Mouse (Mus musculus): Measurements from ENCODE around the gene Pusl1. TPM values are rescaled to one million over a fixed set of nuclear protein-coding genes. Genes with fewer than 3 reads are reported as not detected.

Gene Pusl1
- 6.6 TPM for polyA plus RNA-seq (2015; fragmentation: Illumina TruSeq; extraction: RNeasy Lipid Tissue Mini Kit (QIAGEN cat#74804); ENCODE audit: insufficient read depth, low read depth, low replicate concordance)

GRCm38 (mm10) chr4:155891551-155892001, at the start of gene Pusl1, which contains the start of gene Acap3:
Gene Pusl1 (minus strand): TSS chr4:155891781.
Gene Acap3 (plus strand): TSS chr4:155891822.

GRCm38 (mm10) chr4:155869317-155870033, 22.1 kb downstream of the Pusl1 start, which contains the start of the genes Cptp and Ints11:
Gene Cptp (minus strand): TSS chr4:155869440.
Gene Ints11 (plus strand): TSS chr4:155869546.

GRCm38 (mm10) chr4:155863001-155863400, 28.6 kb downstream of the Pusl1 start, which contains the start of gene Tas1r3:
Gene Tas1r3 (minus strand): TSS chr4:155863362.

GRCm38 (mm10) chr4:155846871-155847578, 44.6 kb downstream of the Pusl1 start, which contains the start of gene Dvl1:
Gene Dvl1 (plus strand): TSS chr4:155847402.

GRCm38 (mm10) chr4:155839483-155839910, 52.1 kb downstream of the Pusl1 start, which contains the start of gene Mxra8:
Gene Mxra8 (plus strand): TSS chr4:155839680.

Other genes with a start within 250 kb of the Pusl1 start
- gene Gm10563, start 246.4 kb downstream of the Pusl1 start, polyA plus RNA-seq (2015; fragmentation: Illumina TruSeq; extraction: RNeasy Lipid Tissue Mini Kit (QIAGEN cat#74804); ENCODE audit: insufficient read depth, low read depth, low replicate concordance) = not detected
- gene Mmp23, start 238.4 kb downstream of the Pusl1 start, polyA plus RNA-seq (2015; fragmentation: Illumina TruSeq; extraction: RNeasy Lipid Tissue Mini Kit (QIAGEN cat#74804); ENCODE audit: insufficient read depth, low read depth, low replicate concordance) = 10.6 TPM
- gene Mib2, start 222.6 kb downstream of the Pusl1 start, polyA plus RNA-seq (2015; fragmentation: Illumina TruSeq; extraction: RNeasy Lipid Tissue Mini Kit (QIAGEN cat#74804); ENCODE audit: insufficient read depth, low read depth, low replicate concordance) = 17.5 TPM
- 3.8 TPM for gene Fndc10, start 197.4 kb downstream of the Pusl1 start, polyA plus RNA-seq (2015; fragmentation: Illumina TruSeq; extraction: RNeasy Lipid Tissue Mini Kit (QIAGEN cat#74804); ENCODE audit: insufficient read depth, low read depth, low replicate concordance)
- 15.1 TPM for gene Ssu72, start 187.0 kb downstream of the Pusl1 start, polyA plus RNA-seq (2015; fragmentation: Illumina TruSeq; extraction: RNeasy Lipid Tissue Mini Kit (QIAGEN cat#74804); ENCODE audit: insufficient read depth, low read depth, low replicate concordance)
- 0.18 TPM for gene Tmem240, start 157.0 kb downstream of the Pusl1 start, polyA plus RNA-seq (2015; fragmentation: Illumina TruSeq; extraction: RNeasy Lipid Tissue Mini Kit (QIAGEN cat#74804); ENCODE audit: insufficient read depth, low read depth, low replicate concordance)
- gene Atad3a, start 130.7 kb downstream of the Pusl1 start, polyA plus RNA-seq (2015; fragmentation: Illumina TruSeq; extraction: RNeasy Lipid Tissue Mini Kit (QIAGEN cat#74804); ENCODE audit: insufficient read depth, low read depth, low replicate concordance) = 21.6 TPM
- gene Vwa1, start 117.1 kb downstream of the Pusl1 start, polyA plus RNA-seq (2015; fragmentation: Illumina TruSeq; extraction: RNeasy Lipid Tissue Mini Kit (QIAGEN cat#74804); ENCODE audit: insufficient read depth, low read depth, low replicate concordance) = 6.9 TPM
- 0.22 TPM for gene Tmem88b, start 105.9 kb downstream of the Pusl1 start, polyA plus RNA-seq (2015; fragmentation: Illumina TruSeq; extraction: RNeasy Lipid Tissue Mini Kit (QIAGEN cat#74804); ENCODE audit: insufficient read depth, low read depth, low replicate concordance)
- gene Ankrd65, start 101.3 kb downstream of the Pusl1 start, polyA plus RNA-seq (2015; fragmentation: Illumina TruSeq; extraction: RNeasy Lipid Tissue Mini Kit (QIAGEN cat#74804); ENCODE audit: insufficient read depth, low read depth, low replicate concordance) = not detected
- gene Mrpl20, start 88.9 kb downstream of the Pusl1 start, polyA plus RNA-seq (2015; fragmentation: Illumina TruSeq; extraction: RNeasy Lipid Tissue Mini Kit (QIAGEN cat#74804); ENCODE audit: insufficient read depth, low read depth, low replicate concordance) = 43.6 TPM
- 114 TPM for gene Ccnl2, start 79.3 kb downstream of the Pusl1 start, polyA plus RNA-seq (2015; fragmentation: Illumina TruSeq; extraction: RNeasy Lipid Tissue Mini Kit (QIAGEN cat#74804); ENCODE audit: insufficient read depth, low read depth, low replicate concordance)
- 38.2 TPM for gene Aurkaip1, start 60.5 kb downstream of the Pusl1 start, polyA plus RNA-seq (2015; fragmentation: Illumina TruSeq; extraction: RNeasy Lipid Tissue Mini Kit (QIAGEN cat#74804); ENCODE audit: insufficient read depth, low read depth, low replicate concordance)
- gene Mxra8, start 52.1 kb downstream of the Pusl1 start, polyA plus RNA-seq (2015; fragmentation: Illumina TruSeq; extraction: RNeasy Lipid Tissue Mini Kit (QIAGEN cat#74804); ENCODE audit: insufficient read depth, low read depth, low replicate concordance) = 34.6 TPM
- 37.5 TPM for gene Dvl1, start 44.4 kb downstream of the Pusl1 start, polyA plus RNA-seq (2015; fragmentation: Illumina TruSeq; extraction: RNeasy Lipid Tissue Mini Kit (QIAGEN cat#74804); ENCODE audit: insufficient read depth, low read depth, low replicate concordance)
- not detected for gene Tas1r3, start 28.4 kb downstream of the Pusl1 start, polyA plus RNA-seq (2015; fragmentation: Illumina TruSeq; extraction: RNeasy Lipid Tissue Mini Kit (QIAGEN cat#74804); ENCODE audit: insufficient read depth, low read depth, low replicate concordance)
- 2.7 TPM for gene Cptp, start 22.3 kb downstream of the Pusl1 start, polyA plus RNA-seq (2015; fragmentation: Illumina TruSeq; extraction: RNeasy Lipid Tissue Mini Kit (QIAGEN cat#74804); ENCODE audit: insufficient read depth, low read depth, low replicate concordance)
- 4.5 TPM for gene Ints11, start 22.2 kb downstream of the Pusl1 start, polyA plus RNA-seq (2015; fragmentation: Illumina TruSeq; extraction: RNeasy Lipid Tissue Mini Kit (QIAGEN cat#74804); ENCODE audit: insufficient read depth, low read depth, low replicate concordance)
- gene Acap3, start within 50 bp of the Pusl1 start, polyA plus RNA-seq (2015; fragmentation: Illumina TruSeq; extraction: RNeasy Lipid Tissue Mini Kit (QIAGEN cat#74804); ENCODE audit: insufficient read depth, low read depth, low replicate concordance) = 3.7 TPM
- 15.4 TPM for gene Ube2j2, start 52.0 kb upstream of the Pusl1 start, polyA plus RNA-seq (2015; fragmentation: Illumina TruSeq; extraction: RNeasy Lipid Tissue Mini Kit (QIAGEN cat#74804); ENCODE audit: insufficient read depth, low read depth, low replicate concordance)
- gene C1qtnf12, start 70.5 kb upstream of the Pusl1 start, polyA plus RNA-seq (2015; fragmentation: Illumina TruSeq; extraction: RNeasy Lipid Tissue Mini Kit (QIAGEN cat#74804); ENCODE audit: insufficient read depth, low read depth, low replicate concordance) = 15.8 TPM
- 1.6 TPM for gene B3galt6, start 100.9 kb upstream of the Pusl1 start, polyA plus RNA-seq (2015; fragmentation: Illumina TruSeq; extraction: RNeasy Lipid Tissue Mini Kit (QIAGEN cat#74804); ENCODE audit: insufficient read depth, low read depth, low replicate concordance)
- 42.9 TPM for gene Sdf4, start 101.1 kb upstream of the Pusl1 start, polyA plus RNA-seq (2015; fragmentation: Illumina TruSeq; extraction: RNeasy Lipid Tissue Mini Kit (QIAGEN cat#74804); ENCODE audit: insufficient read depth, low read depth, low replicate concordance)
- not detected for gene Tnfrsf4, start 122.1 kb upstream of the Pusl1 start, polyA plus RNA-seq (2015; fragmentation: Illumina TruSeq; extraction: RNeasy Lipid Tissue Mini Kit (QIAGEN cat#74804); ENCODE audit: insufficient read depth, low read depth, low replicate concordance)
- not detected for gene Tnfrsf18, start 134.4 kb upstream of the Pusl1 start, polyA plus RNA-seq (2015; fragmentation: Illumina TruSeq; extraction: RNeasy Lipid Tissue Mini Kit (QIAGEN cat#74804); ENCODE audit: insufficient read depth, low read depth, low replicate concordance)
- gene Ttll10, start 167.6 kb upstream of the Pusl1 start, polyA plus RNA-seq (2015; fragmentation: Illumina TruSeq; extraction: RNeasy Lipid Tissue Mini Kit (QIAGEN cat#74804); ENCODE audit: insufficient read depth, low read depth, low replicate concordance) = 5.0 TPM
- 3.1 TPM for gene 9430015G10Rik, start 218.2 kb upstream of the Pusl1 start, polyA plus RNA-seq (2015; fragmentation: Illumina TruSeq; extraction: RNeasy Lipid Tissue Mini Kit (QIAGEN cat#74804); ENCODE audit: insufficient read depth, low read depth, low replicate concordance)
- gene Rnf223, start 238.7 kb upstream of the Pusl1 start, polyA plus RNA-seq (2015; fragmentation: Illumina TruSeq; extraction: RNeasy Lipid Tissue Mini Kit (QIAGEN cat#74804); ENCODE audit: insufficient read depth, low read depth, low replicate concordance) = not detected